Mouse (Mus musculus) ES-Bruce4 (cell line): Measurements from ENCODE around the gene Ksr1.

ENCODE experiments used
- EP300 ChIP-seq: IDR thresholded peaks from 2 replicates; pipeline ENCODE4 v1.6.1; 2011; ENCODE audit warnings: low read depth, low read length; ENCODE audit not compliant: insufficient read depth
- POLR2A ChIP-seq: IDR thresholded peaks from one replicate; pipeline ENCODE4 v1.8.1; 2011; ENCODE audit warnings: low read length; ENCODE audit not compliant: insufficient read depth

- TF ChIP-seq POLR2A (no peak), EP300 (no peak)
These were observed 174.5 kb downstream of the Ksr1 start for GRCm38 (mm10) chr11:78971746-78972145.
